Mouse (Mus musculus): ENCODE measurements around the gene Nthl1. TPM values are rescaled to one million over a fixed set of nuclear protein-coding genes. Genes with fewer than 3 reads are reported as not detected.

The Nthl1 gene
- total RNA-seq, 2 experiments from 2014 or later = 4.6 to 5.9 TPM

DNA sequence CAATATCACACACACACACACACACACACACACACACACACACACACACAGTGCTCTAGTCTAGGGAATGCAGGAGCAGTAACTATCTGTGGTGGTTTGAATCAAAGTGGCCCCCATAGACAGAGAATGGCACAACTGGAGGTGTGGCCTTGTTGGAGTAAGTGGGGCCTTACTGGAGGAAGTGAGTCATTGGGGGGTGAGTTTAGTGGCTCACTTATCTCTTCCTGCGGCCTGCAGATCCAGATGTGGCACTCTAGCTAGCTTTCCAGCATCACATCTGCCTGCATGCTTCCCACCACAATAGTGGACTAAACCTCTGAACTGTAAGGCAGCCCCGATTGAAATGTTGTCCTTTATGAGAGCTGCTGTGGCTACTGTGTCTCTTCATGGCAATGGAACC, 21.8 kb upstream of the Nthl1 start:
- intact Hi-C loops (cut with DNase I) = no loop called here
- DNase-seq (ENCODE audit: extremely low spot score in 1 of 2, low spot score in 2 of 2) = no peak

DNA sequence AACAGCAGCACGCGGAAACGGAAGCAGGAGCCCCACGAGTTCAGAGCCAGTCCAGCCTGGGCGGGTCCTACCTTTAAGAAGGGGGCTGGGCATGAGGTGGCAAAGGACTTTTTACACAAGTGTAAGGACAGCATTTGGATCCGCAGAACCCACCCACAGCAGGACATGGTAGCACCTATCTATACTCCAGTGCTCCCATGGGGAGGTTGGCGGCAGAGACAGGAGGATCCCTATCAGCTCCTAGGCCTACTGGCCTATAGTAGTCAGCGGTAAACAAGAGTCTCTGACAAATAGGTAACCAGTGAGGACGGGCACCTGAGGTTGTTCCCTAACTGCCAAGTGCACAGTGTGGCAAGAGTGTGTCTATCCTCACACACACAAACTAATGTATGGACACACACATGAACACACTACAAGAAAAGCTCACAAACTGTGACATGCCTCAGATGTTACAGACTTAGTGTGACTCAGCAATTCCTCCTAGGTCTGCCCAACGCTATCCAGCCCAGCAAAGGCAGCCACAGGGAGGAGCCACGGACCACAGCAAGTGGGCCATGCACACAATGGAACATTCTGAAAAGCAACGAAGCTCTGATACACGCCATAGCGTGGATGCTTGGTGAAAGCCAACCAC, 14.8 kb upstream of the Nthl1 start:
- intact Hi-C loops (cut with DNase I) = no loop called here
- DNase-seq (ENCODE audit: extremely low spot score in 1 of 2, low spot score in 2 of 2) = peak in 1 of 2 experiments; percentile 20

DNA sequence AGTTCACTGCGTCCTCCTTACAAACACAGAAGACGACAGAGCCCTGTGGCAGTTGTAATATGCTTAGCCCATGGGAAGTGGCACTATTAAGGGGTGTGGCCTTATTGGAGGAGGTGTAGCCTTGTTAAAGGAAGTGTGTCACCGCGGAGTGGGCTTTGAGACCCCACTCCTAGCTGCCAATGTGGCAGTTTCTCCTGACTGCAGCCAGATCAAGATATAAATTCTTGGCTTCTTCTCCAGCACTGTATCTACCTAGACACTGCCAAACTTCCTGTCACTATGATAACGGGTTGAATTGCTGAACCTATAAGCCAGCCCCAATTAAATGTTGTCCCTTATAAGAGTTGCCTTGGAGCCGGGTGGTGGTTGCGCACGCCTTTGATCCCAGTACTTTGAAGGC, 7.0 kb upstream of the Nthl1 start:
- intact Hi-C loops (cut with DNase I) = loop anchor here (5.0 kb wide), 1 partner anchor 33 kb away; no protein-coding TSS in a partner anchor
- no peak for DNase-seq (ENCODE audit: extremely low spot score in 1 of 2, low spot score in 2 of 2)

DNA sequence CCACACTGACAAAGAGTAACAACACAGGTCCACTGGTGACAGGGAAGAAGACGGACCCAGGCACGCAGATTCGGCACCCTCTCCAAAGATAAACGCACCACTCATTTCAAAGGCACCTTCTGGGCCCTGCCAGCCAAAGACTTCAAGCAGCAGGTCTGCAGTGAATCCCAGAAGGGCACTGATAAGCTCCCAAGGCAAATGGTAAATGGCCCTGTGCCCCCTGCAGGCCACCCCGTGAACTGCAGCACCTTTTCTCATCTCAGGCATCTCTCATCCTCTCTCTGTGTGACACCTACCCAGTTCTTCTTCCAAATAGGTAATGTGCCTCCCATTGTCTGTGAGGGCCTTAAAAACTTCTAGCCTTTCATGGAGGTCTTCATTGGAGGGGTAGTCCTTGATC, 3.8 kb upstream of the Nthl1 start:
- intact Hi-C loops (cut with DNase I) = loop anchor here (5.0 kb wide), 1 partner anchor 36 kb away; no protein-coding TSS in a partner anchor
- peak; percentile 25 to 67 for DNase-seq (ENCODE audit: extremely low spot score in 1 of 2, low spot score in 2 of 2)

DNA sequence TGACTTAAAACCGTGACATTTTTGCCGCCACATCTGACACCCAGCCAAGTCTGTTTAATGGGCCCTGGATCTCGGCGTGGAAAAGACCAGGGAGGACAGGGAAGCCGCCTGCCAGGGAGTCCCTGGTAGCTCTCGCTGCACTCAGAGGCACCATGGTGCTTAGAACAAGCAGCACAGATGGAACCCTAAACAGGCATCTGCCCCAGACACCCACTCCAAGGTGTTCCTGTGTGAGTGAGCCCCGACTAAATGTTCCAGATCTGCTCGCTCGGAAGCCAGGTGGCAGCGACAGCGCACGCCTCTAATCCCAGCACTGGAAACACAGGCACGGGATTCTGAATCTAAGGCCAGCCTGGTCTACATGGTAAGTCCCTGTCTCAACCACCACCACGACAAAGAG, 2.4 kb upstream of the Nthl1 start:
- intact Hi-C loops (cut with DNase I) = no loop called here
- DNase-seq (ENCODE audit: extremely low spot score in 1 of 2, low spot score in 2 of 2) = no peak

DNA sequence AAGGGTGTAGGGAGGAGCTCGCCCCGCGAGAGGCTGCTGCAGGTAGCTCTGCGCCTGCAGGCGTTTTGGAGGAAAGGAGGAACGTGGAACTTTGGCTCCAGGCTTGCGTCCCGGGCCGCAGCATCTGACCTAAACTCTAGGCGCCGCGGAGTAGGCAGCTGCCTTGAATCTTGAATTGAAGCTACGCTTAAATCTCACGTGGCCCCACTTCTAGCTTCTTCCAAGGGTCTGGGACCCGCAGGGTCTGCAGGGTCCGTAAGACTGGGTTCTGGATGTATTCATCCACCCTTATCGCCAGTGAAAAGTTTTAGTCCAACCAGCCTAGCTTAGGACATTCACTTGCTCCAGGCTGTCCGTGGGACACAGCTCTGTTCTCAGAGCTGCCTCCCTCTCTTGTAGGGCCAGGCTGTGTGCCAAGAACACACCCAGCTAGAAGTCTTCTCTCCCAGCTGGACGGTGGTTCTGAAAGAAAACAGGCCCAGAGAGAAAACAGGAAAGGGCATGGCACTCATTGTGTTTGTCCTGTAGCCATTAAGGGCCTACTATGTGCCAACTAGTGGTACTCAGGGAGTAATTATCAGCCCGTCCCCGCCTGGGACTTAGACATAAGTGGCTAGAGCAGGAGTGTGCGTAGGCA, 451 bp downstream of the Nthl1 start:
- intact Hi-C loops (cut with DNase I) = no loop called here
- peak in 1 of 2 experiments; percentile 87 for DNase-seq (ENCODE audit: extremely low spot score in 1 of 2, low spot score in 2 of 2)

DNA sequence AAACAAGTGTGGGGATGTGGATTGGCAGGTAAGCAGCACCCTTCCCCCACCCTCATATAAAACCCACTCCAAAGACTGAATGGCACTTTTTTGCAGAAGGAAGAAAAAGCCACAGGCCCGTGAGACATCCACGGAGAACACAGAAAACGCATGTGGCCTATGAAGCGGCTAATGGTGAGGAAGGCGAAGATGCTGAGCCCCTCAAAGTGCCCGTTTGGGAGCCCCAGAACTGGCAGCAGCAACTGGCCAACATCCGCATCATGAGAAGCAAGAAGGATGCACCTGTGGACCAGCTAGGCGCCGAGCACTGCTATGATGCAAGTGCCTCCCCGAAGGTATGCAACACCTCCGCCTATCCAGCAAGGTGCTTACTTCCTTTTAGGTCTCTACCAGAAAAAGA, 1.4 kb downstream of the Nthl1 start:
- intact Hi-C loops (cut with DNase I) = no loop called here
- no peak for DNase-seq (ENCODE audit: extremely low spot score in 1 of 2, low spot score in 2 of 2)

DNA sequence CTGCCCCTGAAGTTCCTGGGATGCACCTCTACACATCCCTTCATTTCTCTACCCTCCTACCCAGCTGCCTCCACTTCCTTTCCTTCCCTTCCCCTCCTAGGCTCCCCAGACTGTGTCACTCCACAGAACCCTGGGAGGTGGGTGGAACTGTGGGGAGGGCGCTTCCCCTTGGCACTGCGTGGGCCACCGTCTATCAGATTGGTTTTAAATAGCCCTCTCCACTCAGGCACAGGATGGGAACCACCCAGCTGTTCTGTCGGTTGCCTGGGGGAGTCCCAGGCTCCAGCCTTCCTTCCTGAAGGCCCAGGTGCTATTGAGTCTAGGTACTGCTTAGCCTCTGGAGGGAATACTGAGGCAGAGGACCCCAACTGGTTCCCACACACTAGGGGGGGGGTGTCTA, 2.5 kb downstream of the Nthl1 start:
- DNase-seq (ENCODE audit: extremely low spot score in 1 of 2, low spot score in 2 of 2) = no peak

DNA sequence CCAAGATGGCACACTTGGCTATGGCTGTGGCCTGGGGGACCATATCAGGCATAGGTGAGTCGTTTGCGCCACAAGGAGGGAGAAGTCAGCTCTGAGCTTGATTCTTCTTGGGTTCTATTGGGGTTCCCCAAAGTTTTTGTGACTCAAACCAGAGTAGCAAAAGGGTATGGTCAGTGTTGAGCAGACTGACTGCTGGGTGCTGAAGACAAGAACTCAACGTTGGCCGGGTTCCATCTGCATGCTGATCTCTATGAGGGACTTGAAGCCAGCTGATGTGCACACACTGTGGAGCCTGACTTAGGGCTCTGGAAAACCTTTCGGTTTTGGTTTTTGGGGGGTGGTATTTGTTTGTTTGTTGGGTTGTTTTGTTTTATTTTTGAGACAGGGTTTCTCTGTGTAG, 3.2 kb downstream of the Nthl1 start:
- DNase-seq (ENCODE audit: extremely low spot score in 1 of 2, low spot score in 2 of 2) = no peak
- intact Hi-C loops (cut with DNase I) = no loop called here

More for the DNA sequence above, 2.5 kb downstream of the Nthl1 start:
- intact Hi-C loops (cut with DNase I) = no loop called here

DNA sequence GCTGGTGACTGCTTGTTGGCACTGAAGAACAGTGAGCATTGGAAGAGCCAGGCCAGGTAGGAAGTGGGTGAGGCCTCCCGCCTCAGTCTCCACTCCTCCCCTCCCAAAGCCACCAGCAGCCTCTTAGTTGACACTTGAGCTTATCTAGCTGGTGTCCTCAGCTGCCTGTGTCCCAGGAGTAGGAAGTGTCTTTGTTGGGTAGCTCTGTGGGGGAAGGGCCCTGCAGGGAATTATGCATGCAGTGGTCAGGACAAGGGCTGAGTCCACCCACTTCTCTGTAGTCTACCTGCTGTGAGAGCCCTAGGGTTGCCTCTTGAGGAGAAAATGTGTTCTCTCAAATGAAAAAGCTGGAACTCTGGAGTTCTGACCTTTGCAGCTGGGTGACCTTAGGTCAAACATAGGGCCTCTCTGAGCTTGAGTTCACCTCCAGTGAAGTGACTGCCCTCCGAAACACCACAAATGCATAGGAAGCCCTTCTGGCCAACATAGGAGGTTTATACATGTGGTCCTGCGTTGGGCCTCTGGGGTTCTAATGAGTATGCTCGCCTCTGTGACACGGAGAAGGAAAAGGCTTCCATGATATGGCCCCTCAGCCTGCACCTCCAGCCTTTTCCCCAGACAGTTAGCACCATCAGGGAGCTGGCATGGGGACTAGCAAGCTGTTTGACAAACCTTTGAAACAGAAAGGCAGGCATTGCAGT, 4.5 kb downstream of the Nthl1 start:
- no peak for DNase-seq (ENCODE audit: extremely low spot score in 1 of 2, low spot score in 2 of 2)
- intact Hi-C loops (cut with DNase I) = no loop called here

DNA sequence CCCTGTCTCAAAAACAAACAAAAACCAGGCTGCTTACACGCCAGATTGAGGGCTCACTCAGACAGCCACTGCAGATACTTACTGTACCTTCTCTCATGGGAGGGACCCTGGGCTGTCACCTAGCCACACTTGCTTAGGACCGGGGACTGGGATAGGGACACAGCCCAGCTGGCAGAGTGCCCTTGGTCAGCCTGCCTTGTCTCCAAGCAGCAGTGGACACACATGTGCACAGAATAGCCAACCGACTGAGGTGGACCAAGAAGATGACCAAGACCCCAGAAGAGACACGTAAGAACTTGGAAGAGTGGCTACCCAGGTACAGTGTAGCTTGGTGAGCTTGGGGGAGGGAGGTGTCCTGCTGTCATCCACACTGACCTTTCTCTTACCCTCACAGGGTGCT, 5.7 kb downstream of the Nthl1 start:
- intact Hi-C loops (cut with DNase I) = no loop called here

DNA sequence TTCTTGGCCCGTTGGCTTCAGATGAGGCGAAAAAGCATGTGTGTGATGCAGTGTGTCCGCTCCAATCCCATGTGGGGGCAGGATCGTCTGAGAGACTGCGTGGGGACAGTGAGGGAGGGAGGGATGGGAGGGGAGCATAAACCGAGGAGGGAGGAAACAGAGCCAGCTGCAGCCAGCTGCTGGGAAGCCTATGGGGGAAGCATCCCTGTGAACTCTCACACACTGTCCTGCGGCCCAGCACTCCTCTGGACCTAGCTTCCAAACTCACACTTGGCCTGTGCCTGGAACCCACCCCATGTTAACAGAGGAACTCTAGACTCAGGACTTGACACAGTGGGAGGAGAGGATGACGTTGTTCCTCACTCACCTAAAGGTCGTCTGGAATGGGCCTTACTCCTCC, 6.4 kb downstream of the Nthl1 start:
- intact Hi-C loops (cut with DNase I) = no loop called here
- peak in 1 of 2 experiments; percentile 56 for DNase-seq (ENCODE audit: extremely low spot score in 1 of 2, low spot score in 2 of 2)

More for the DNA sequence above, 5.7 kb downstream of the Nthl1 start:
- no peak for DNase-seq (ENCODE audit: extremely low spot score in 1 of 2, low spot score in 2 of 2)

DNA sequence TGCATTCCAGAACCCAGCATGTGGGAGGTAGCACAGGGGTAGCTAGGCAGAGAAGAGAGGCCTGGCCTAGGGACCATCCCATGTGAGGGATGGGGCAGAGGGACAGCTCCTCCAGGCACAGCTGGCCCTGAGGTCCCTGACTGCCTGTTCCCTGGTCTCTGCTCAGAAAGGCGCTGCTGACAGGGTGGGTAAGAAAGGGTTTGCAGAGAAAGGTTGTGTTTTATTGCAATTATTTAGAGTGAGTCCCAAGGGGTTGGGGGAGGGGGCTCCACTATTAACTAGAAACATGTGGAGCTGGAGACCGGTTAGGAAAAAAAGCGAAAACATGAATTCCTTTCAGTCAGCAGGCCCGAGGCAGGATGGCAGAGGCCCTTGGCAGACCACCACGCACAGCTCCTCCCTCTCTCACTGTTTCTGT, 7.1 kb downstream of the Nthl1 start:
- no peak for DNase-seq (ENCODE audit: extremely low spot score in 1 of 2, low spot score in 2 of 2)
- intact Hi-C loops (cut with DNase I) = no loop called here

DNA sequence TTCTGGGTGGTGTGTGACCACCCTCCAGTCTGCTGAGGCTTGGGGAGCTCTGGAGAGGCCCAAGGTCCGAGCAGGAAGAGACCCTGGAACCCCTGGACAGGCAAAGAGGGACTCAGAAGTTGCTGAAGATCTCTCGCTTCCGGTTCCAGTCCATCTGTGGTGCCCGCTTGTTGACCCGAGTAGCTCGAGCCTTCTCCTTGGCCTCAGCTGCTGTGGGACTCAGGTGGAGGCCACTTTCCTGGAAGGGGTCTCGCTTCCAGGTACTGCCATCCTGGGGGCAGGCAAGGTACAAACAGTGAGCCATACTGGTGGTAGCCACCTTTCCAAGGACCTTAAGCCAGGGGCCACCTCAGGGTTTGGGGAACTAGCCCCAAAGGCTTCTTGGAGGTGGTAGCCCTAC, 7.6 kb downstream of the Nthl1 start:
- intact Hi-C loops (cut with DNase I) = no loop called here
- no peak for DNase-seq (ENCODE audit: extremely low spot score in 1 of 2, low spot score in 2 of 2)

DNA sequence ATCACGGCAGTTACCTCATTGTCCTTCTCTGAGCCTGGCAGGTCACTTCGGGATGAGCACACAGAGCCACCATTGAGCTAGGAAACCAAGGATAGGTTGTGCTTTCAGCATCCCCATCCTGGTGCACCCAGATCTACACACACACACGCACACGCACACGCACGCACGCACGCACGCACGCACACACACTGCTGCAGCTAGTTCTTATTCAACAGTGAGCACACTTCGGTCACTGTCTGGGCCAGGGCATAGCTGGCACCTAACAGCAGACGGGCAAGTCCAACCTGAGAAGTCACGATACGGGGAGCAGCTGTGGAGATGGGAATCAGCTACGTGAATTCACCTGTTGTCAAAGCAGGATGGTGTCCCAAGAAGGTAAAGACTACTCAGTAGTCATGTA, 8.1 kb downstream of the Nthl1 start:
- intact Hi-C loops (cut with DNase I) = no loop called here
- no peak for DNase-seq (ENCODE audit: extremely low spot score in 1 of 2, low spot score in 2 of 2)

DNA sequence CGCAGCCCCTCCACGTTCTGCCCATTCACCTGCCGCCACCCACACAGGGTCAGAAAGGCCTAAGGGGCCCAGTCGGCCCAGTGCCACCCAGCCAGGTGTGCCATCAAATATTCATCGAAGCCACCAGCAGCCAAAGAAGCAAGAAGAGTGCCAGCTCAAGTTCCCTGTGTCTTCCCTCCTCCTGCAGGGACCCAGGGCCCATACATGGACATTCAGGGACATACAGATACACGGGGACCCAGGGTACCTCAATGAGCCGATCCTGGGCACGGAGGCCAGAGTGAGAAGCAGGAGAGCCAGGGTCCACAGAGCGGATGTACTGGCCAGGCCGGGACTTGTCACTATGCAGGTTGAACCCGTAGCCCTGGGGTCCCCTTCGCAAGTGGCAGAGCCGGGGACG, 9.5 kb downstream of the Nthl1 start:
- DNase-seq (ENCODE audit: extremely low spot score in 1 of 2, low spot score in 2 of 2) = no peak
- intact Hi-C loops (cut with DNase I) = no loop called here

DNA sequence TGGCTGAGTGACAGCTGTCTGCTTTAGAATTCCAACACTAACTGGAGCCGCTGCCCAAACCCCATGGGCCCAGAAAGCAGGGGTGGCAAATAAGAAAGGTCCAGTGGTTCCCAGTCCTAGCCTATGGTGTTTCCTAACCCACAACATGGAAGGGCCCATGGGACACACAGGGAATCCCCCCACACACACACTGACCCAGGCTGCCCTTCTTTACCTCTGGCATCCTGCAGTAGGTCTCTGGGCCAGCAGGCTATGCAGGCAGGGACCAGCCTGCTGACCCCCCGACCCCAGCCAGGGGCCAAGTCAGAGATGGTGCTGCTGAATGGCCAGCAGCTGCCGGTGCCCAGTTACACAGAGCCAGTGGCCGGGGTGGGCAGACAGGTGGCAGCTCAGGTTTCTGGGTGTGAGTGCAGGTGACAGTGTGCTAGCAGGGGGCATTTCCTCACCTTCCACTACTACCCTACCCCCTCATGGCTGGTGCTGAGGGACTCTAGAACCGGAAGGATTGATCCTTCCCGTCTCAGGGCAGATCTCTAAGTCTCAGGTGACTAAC, 10.4 kb downstream of the Nthl1 start:
- intact Hi-C loops (cut with DNase I) = no loop called here
- no peak for DNase-seq (ENCODE audit: extremely low spot score in 1 of 2, low spot score in 2 of 2)

DNA sequence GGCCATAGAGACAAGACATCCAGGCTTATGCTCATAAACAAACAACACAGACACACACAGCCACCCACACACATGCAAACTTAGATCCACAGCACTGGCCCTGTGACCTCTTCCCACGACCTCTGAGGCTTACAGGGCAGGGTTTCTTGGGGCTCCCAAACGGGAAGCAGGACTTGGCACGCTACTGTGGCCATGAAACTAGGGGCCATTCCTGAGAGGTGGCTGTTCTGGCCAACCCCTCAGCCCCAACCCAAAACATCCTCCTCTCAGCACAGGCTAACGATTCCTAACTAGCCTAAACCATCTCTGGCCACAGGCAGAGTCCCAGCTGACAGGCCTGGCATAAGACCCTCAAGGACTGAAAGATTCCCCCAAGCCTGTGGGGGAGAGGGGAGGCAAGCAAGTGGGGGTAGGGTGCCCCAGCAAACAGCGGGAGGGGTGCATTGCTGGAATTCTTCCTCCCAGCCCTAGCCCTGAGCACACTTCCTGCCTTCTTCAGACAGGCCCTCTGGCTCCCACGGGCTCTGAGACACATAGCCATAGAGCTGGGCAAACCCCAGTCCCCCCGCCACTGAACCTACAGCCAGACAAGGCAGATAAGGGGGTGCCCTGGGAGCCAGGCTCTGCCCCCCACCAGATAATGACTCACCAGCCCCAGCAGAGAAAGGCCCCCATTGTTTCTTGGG, 11.7 kb downstream of the Nthl1 start:
- intact Hi-C loops (cut with DNase I) = no loop called here
- DNase-seq (ENCODE audit: extremely low spot score in 1 of 2, low spot score in 2 of 2) = peak in 1 of 2 experiments; percentile 69

Data from left cerebral cortex, postnatal 10 days (tissue).